Mouse (Mus musculus): Measurements from ENCODE around the gene 1190005I06Rik. TPM values are rescaled to one million over a fixed set of nuclear protein-coding genes. Genes with fewer than 3 reads are reported as not detected.

Gene 1190005I06Rik
- polyA plus RNA-seq, 1 experiment from 2014 or later, result 5.4 TPM

DNA sequence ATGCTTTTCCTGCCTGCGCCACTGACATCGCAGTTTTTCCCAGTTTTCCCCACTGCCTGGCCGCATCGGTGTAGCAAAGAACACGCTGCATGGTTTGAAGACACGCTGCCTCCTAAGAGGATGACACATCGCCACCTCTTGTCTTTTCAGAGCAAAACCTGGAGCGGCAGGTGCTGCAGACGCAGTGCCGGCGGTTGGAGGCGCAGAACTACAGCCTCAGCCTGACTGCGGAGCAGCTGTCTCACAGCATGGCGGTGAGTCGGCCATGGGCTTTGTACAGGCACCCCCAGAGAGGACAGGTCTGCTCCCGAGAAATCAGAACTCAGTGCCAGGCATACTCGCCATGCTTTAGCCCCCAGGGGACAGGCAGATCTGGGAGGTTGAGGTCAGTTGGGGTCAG lies 69.6 kb downstream of the 1190005I06Rik start:
- peaks cover 76% of the 10 kb centered on the region for H3K36me3 ChIP-seq (ENCODE audit: control insufficient read depth, insufficient read depth, low read length)
- H3K9me3 ChIP-seq (ENCODE audit: control insufficient read depth, low read length), result no peaks in the 10 kb centered on the region
- no peak overlapping the region for H3K27ac ChIP-seq (ENCODE audit: low read length)
- no peaks in the 10 kb centered on the region for H3K27me3 ChIP-seq (ENCODE audit: control insufficient read depth, insufficient read depth, low read depth, low read length)
- peaks cover 17% of the 10 kb centered on the region for H3K4me1 ChIP-seq (replicated peaks; ENCODE audit: control insufficient read depth, insufficient read depth, low read length)
- WGBS, result 91% methylated on average over 17 of the region's 17 CpGs
- H3K4me2 ChIP-seq (ENCODE audit: low read depth, low read length), result no peak overlapping the region
- ATAC-seq (ENCODE audit: low read depth), result no peak
- H3K9ac ChIP-seq (ENCODE audit: low read length), result no peak overlapping the region
- no peak overlapping the region for H3K4me3 ChIP-seq (ENCODE audit: low read length)

- Histone ChIP-seq H3K9me3 (ENCODE audit: control insufficient read depth, low read length) (no peaks in the 10 kb centered on the region), H3K9ac (ENCODE audit: low read length) (no peak overlapping the region), H3K27ac (ENCODE audit: low read length) (no peak overlapping the region), H3K36me3 (ENCODE audit: control insufficient read depth, insufficient read depth, low read length) (peaks cover 74% of the 10 kb centered on the region), H3K4me3 (ENCODE audit: low read length) (no peak overlapping the region), H3K27me3 (ENCODE audit: control insufficient read depth, insufficient read depth, low read depth, low read length) (no peaks in the 10 kb centered on the region), H3K4me1 (replicated peaks; ENCODE audit: control insufficient read depth, insufficient read depth, low read length) (peaks cover 17% of the 10 kb centered on the region), H3K4me2 (ENCODE audit: low read depth, low read length) (no peak overlapping the region)
- 56% methylated on average over 9 of the region's 9 CpGs for WGBS
- ATAC-seq (ENCODE audit: low read depth), result no peak
These were observed 71.6 kb downstream of the 1190005I06Rik start for GRCm38 (mm10) chr8:120575801-120576200.

- Histone ChIP-seq H3K36me3 (ENCODE audit: control insufficient read depth, insufficient read depth, low read length) (peaks cover 69% of the 10 kb centered on the region), H3K27ac (ENCODE audit: low read length) (no peak overlapping the region), H3K4me3 (ENCODE audit: low read length) (no peak overlapping the region), H3K27me3 (ENCODE audit: control insufficient read depth, insufficient read depth, low read depth, low read length) (no peaks in the 10 kb centered on the region), H3K9me3 (ENCODE audit: control insufficient read depth, low read length) (no peaks in the 10 kb centered on the region), H3K4me1 (replicated peaks; ENCODE audit: control insufficient read depth, insufficient read depth, low read length) (peaks cover 19% of the 10 kb centered on the region), H3K9ac (ENCODE audit: low read length) (no peak overlapping the region; the same call in 1 of the 2 replicates), H3K4me2 (ENCODE audit: low read depth, low read length) (no peak overlapping the region)
- peak; percentile 35; the same call in 1 of the 2 replicates for ATAC-seq (ENCODE audit: low read depth)
- 56% methylated on average over 19 of the region's 19 CpGs for WGBS
These were observed 72.5 kb downstream of the 1190005I06Rik start for GRCm38 (mm10) chr8:120574941-120575340.

DNA sequence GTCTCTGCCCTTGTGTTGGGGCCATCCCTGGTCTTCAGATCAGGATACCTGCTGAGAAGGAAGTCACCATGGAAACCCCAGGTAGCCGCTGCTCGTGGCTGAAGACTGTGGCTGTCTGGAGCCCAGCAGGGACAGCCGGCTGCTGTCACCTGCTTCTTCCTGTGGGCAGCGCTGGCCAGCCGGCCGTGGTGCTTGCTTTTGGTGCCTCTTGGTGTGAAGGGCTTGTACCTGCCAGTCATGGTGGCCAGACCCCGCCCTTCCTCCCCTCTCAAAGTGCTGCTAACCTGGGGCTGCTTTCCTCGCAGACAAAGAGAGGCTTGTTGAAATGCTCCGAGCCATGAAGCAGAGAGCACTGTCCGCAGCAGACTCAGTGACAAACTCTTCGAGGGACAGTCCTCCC lies 73.6 kb downstream of the 1190005I06Rik start:
- Histone ChIP-seq H3K4me2 (ENCODE audit: low read depth, low read length) (no peak overlapping the region), H3K9me3 (ENCODE audit: control insufficient read depth, low read length) (no peaks in the 10 kb centered on the region), H3K4me3 (ENCODE audit: low read length) (no peak overlapping the region), H3K9ac (ENCODE audit: low read length) (no peak overlapping the region), H3K4me1 (replicated peaks; ENCODE audit: control insufficient read depth, insufficient read depth, low read length) (peaks cover 20% of the 10 kb centered on the region), H3K36me3 (ENCODE audit: control insufficient read depth, insufficient read depth, low read length) (peaks cover 72% of the 10 kb centered on the region), H3K27ac (ENCODE audit: low read length) (peak overlapping the region; percentile 50), H3K27me3 (ENCODE audit: control insufficient read depth, insufficient read depth, low read depth, low read length) (no peaks in the 10 kb centered on the region)
- ATAC-seq (ENCODE audit: low read depth), result 0 out of 2 replicates have a peak, but pooled peaks have one; percentile 27
- WGBS, result 54% methylated on average over 11 of the region's 11 CpGs

DNA sequence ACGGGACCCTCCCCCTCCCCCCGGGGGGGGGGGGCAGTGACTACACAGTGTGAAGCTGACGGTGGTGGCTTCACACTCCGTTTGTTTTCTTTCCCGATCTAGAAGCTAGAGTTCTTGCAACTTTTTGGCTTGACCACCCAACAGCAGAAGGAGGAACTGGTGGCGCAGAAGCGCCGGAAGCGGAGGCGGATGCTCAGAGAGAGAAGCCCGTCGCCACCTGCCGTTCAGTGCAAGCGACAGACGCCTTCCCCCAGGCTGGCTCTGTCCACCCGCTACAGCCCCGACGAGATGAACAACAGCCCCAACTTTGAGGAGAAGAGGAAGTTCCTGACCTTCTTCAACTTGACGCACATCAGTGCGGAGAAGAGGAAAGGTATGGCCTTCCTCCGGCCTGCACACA lies 74.9 kb downstream of the 1190005I06Rik start:
- H3K4me1 ChIP-seq (replicated peaks; ENCODE audit: control insufficient read depth, insufficient read depth, low read length), result peaks cover 20% of the 10 kb centered on the region
- no peak overlapping the region for H3K4me2 ChIP-seq (ENCODE audit: low read depth, low read length)
- ATAC-seq (ENCODE audit: low read depth), result no peak
- H3K36me3 ChIP-seq (ENCODE audit: control insufficient read depth, insufficient read depth, low read length), result peaks cover 72% of the 10 kb centered on the region
- no peaks in the 10 kb centered on the region for H3K27me3 ChIP-seq (ENCODE audit: control insufficient read depth, insufficient read depth, low read depth, low read length)
- no peak overlapping the region for H3K27ac ChIP-seq (ENCODE audit: low read length)
- H3K9me3 ChIP-seq (ENCODE audit: control insufficient read depth, low read length), result no peaks in the 10 kb centered on the region
- 75% methylated on average over 21 of the region's 21 CpGs for WGBS
- no peak overlapping the region for H3K9ac ChIP-seq (ENCODE audit: low read length)
- H3K4me3 ChIP-seq (ENCODE audit: low read length), result no peak overlapping the region

- H3K4me2 ChIP-seq (ENCODE audit: low read depth, low read length), result no peak overlapping the region
- no peaks in the 10 kb centered on the region for H3K9me3 ChIP-seq (ENCODE audit: control insufficient read depth, low read length)
- H3K4me3 ChIP-seq (ENCODE audit: low read length), result no peak overlapping the region
- H3K9ac ChIP-seq (ENCODE audit: low read length), result no peak overlapping the region
- H3K27ac ChIP-seq (ENCODE audit: low read length), result no peak overlapping the region
- H3K4me1 ChIP-seq (replicated peaks; ENCODE audit: control insufficient read depth, insufficient read depth, low read length), result peaks cover 20% of the 10 kb centered on the region
- 87% methylated on average over 8 of the region's 8 CpGs for WGBS
- ATAC-seq (ENCODE audit: low read depth), result no peak
- peaks cover 74% of the 10 kb centered on the region for H3K36me3 ChIP-seq (ENCODE audit: control insufficient read depth, insufficient read depth, low read length)
- no peaks in the 10 kb centered on the region for H3K27me3 ChIP-seq (ENCODE audit: control insufficient read depth, insufficient read depth, low read depth, low read length)
These were observed 75.9 kb downstream of the 1190005I06Rik start for GRCm38 (mm10) chr8:120571561-120571960.

DNA sequence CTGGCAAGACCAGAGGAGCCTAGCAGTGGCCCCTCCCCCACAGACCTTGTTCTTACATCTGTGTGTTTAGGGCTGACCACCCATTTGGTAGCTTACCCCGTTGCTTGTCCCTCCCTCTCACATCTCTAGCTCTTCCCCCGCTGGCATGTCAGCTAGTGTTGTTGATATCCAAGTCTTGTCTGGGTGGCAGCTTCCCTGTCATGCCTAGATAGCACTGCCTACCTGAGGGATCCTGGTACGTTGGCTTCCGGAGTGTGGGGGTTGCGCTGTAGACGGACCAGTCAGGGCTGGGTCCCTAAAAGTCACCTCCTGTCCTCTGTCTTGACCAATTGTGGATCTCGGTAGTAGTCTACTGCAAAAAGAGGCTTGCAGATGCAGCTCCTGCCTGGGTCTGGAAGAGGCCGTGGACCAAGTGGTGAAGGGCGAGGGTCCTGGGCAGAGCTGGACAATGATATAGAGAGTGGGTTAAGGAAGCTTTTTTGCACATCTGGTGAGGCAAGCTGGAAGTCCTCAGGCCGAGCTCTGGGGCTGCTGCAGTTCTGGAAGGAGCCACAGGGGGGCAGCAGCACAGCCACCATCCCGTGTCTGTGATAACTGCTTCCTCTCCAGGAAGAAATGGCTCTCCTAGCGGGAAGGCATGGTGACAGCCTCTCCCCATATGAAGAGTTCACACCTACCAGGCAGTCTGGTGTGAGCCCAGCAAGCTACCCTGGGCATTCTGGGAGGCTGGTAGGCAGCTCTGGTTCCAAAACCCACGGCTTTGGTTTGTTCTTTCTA lies 77.3 kb downstream of the 1190005I06Rik start:
- Histone ChIP-seq H3K27ac (ENCODE audit: low read length) (no peak overlapping the region), H3K9me3 (ENCODE audit: control insufficient read depth, low read length) (no peaks in the 10 kb centered on the region), H3K4me1 (replicated peaks; ENCODE audit: control insufficient read depth, insufficient read depth, low read length) (peaks cover 19% of the 10 kb centered on the region), H3K9ac (ENCODE audit: low read length) (no peak overlapping the region), H3K36me3 (ENCODE audit: control insufficient read depth, insufficient read depth, low read length) (peaks cover 64% of the 10 kb centered on the region), H3K4me3 (ENCODE audit: low read length) (no peak overlapping the region), H3K27me3 (ENCODE audit: control insufficient read depth, insufficient read depth, low read depth, low read length) (no peaks in the 10 kb centered on the region), H3K4me2 (ENCODE audit: low read depth, low read length) (no peak overlapping the region)
- no peak for ATAC-seq (ENCODE audit: low read depth)
- WGBS, result 47% methylated on average over 13 of the region's 13 CpGs

- Histone ChIP-seq H3K27me3 (ENCODE audit: control insufficient read depth, insufficient read depth, low read depth, low read length) (no peaks in the 10 kb centered on the region), H3K36me3 (ENCODE audit: control insufficient read depth, insufficient read depth, low read length) (peaks cover 54% of the 10 kb centered on the region), H3K4me2 (ENCODE audit: low read depth, low read length) (no peak overlapping the region), H3K9ac (ENCODE audit: low read length) (no peak overlapping the region), H3K27ac (ENCODE audit: low read length) (no peak overlapping the region), H3K4me3 (ENCODE audit: low read length) (no peak overlapping the region), H3K4me1 (replicated peaks; ENCODE audit: control insufficient read depth, insufficient read depth, low read length) (peaks cover 22% of the 10 kb centered on the region), H3K9me3 (ENCODE audit: control insufficient read depth, low read length) (no peaks in the 10 kb centered on the region)
- no peak for ATAC-seq (ENCODE audit: low read depth)
- 92% methylated on average over 17 of the region's 17 CpGs for WGBS
These were observed 78.3 kb downstream of the 1190005I06Rik start for GRCm38 (mm10) chr8:120569123-120569522.

DNA sequence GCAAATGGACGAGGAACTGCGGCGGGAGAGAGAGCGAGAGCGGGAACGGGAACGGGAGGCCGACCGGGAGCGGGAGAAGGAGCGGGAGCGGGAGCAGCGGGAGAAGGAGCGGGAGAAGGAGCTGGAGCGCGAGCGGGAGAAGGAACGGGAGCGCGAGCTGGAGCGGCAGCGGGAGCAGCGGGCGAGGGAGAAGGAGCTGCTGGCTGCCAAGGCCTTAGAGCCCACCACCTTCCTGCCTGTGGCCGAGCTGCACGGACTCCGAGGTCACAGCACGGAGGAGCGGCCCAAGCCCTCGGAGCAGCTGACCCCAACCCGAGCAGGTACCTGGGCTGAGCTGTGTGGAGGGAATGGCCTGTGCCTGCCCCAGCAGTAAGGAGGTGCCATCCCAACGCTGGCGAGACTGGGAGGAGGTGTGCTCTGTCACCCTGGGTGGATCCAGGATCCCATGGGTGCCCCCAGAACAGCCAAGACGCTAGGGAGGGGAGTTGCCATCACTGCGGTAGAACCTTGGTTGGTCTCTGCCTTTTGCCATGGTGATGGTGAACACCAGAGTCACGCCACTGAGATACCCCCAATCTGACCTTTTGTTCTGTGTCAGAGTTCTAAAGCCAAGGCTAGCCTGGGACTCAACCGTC lies 79.2 kb downstream of the 1190005I06Rik start:
- H3K27ac ChIP-seq (ENCODE audit: low read length), result no peak overlapping the region
- no peak overlapping the region for H3K4me3 ChIP-seq (ENCODE audit: low read length)
- no peak overlapping the region for H3K4me2 ChIP-seq (ENCODE audit: low read depth, low read length)
- no peaks in the 10 kb centered on the region for H3K27me3 ChIP-seq (ENCODE audit: control insufficient read depth, insufficient read depth, low read depth, low read length)
- H3K4me1 ChIP-seq (replicated peaks; ENCODE audit: control insufficient read depth, insufficient read depth, low read length), result peaks cover 27% of the 10 kb centered on the region
- no peak for ATAC-seq (ENCODE audit: low read depth)
- no peaks in the 10 kb centered on the region for H3K9me3 ChIP-seq (ENCODE audit: control insufficient read depth, low read length)
- WGBS, result 96% methylated on average over 37 of the region's 37 CpGs
- no peak overlapping the region for H3K9ac ChIP-seq (ENCODE audit: low read length)
- H3K36me3 ChIP-seq (ENCODE audit: control insufficient read depth, insufficient read depth, low read length), result peaks cover 52% of the 10 kb centered on the region
